21 mouse cellular contexts compared by ENCODE assay signal in genomic region chr13:81270396-81270795, GRCm38 (mm10).
DNase-seq lines count a peak whose midpoint lies in the region; TF ChIP-seq lines count a peak whose summit lies in the region.
"Had no signal": no experiment of that assay in that cellular context is flagged by ENCODE, and none has a peak within 500 bp of the region (broad histone marks: within the 10 kb centered on the region; RNA-seq: fewer than 3 reads in every experiment).

No protein-coding gene starts in this region.

- no peak overlapping the region for H3K27ac ChIP-seq in kidney, adult 2 months (ENCODE audit: insufficient read depth, low read depth, low read length)
- H3K27ac ChIP-seq: forebrain, embryonic 10.5 days; forebrain, embryonic 13.5 days; heart, adult 2 months; heart, embryonic 10.5 days; heart, embryonic 13.5 days; hindbrain, embryonic 14.5 days had no signal

- 66% methylated on average over 6 of the region's 6 CpGs for WGBS in kidney, adult 2 months

- DNase-seq in kidney, adult 2 months: peak; percentile 70
- no peak for DNase-seq in kidney, postnatal 4 days
- peak; percentile 14 for DNase-seq in kidney, postnatal 14 days
- peak; percentile 48 for DNase-seq in kidney, postnatal 36 days
- peak; percentile 8 for DNase-seq in retina, postnatal 7 days (ENCODE audit: low read depth, low spot score)
- DNase-seq in cerebellum, adult 8-10 months: no peak
- DNase-seq: adrenal gland, adult 2 months; adrenal gland, postnatal 25 days; cerebellum, adult 11-12 months; cerebellum, adult 9-10 months; cerebellum, postnatal 14 days; gastrocnemius, postnatal 10 days; gastrocnemius, postnatal 36 days; heart, adult 2 months; heart, postnatal 14 days; heart, postnatal 4 days had no signal

- H3K27me3 ChIP-seq in kidney, adult 2 months (replicated peaks; ENCODE audit: control insufficient read depth, insufficient read depth, low read length): no peaks in the 10 kb centered on the region
- H3K27me3 ChIP-seq: forebrain, embryonic 13.5 days; heart, embryonic 13.5 days had no signal

- no peak for TF ChIP-seq POLR2A in kidney, adult 2 months (IDR thresholded peaks at IDR 0.05; ENCODE audit: low read depth, low read length)

- H3K36me3 ChIP-seq in kidney, adult 2 months (ENCODE audit: control insufficient read depth, insufficient read depth, low read length): no peaks in the 10 kb centered on the region
- H3K36me3 ChIP-seq: forebrain, embryonic 10.5 days; heart, embryonic 10.5 days; heart, embryonic 13.5 days had no signal

- no peak overlapping the region for H3K4me3 ChIP-seq in kidney, adult 2 months (ENCODE audit: insufficient read depth, low read depth, low read length)
- H3K4me3 ChIP-seq: forebrain, embryonic 10.5 days; forebrain, embryonic 13.5 days; heart, adult 2 months; heart, embryonic 10.5 days; heart, embryonic 13.5 days had no signal

- TF ChIP-seq CTCF in kidney, adult 2 months (conservative IDR thresholded peaks at IDR 0.05; ENCODE audit: insufficient read depth, insufficient read length, low read depth, low read length): no peak

- H3K4me1 ChIP-seq in kidney, adult 2 months (ENCODE audit: control insufficient read depth, insufficient read depth, low read length): no peaks in the 10 kb centered on the region
- H3K4me1 ChIP-seq: forebrain, embryonic 10.5 days; forebrain, embryonic 13.5 days; heart, embryonic 10.5 days; heart, embryonic 13.5 days had no signal

Comparison
In these comparisons a context has a peak if more than half of its experiments do, and no peak if none do; other contexts are left out.
1. DNase-seq: peak in kidney, adult 2 months (single experiment), kidney, postnatal 14 days (single experiment), kidney, postnatal 36 days (2 of 2) and retina, postnatal 7 days (single experiment); none in kidney, postnatal 4 days (0 of 2) and cerebellum, adult 8-10 months (single experiment).